Mouse (Mus musculus) hindbrain, embryonic 11.5 days (tissue): Measurements from ENCODE around the gene Rassf5. TPM values are rescaled to one million over a fixed set of nuclear protein-coding genes. Genes with fewer than 3 reads are reported as not detected.
A peak's percentile ranks its signal among the peaks of the same experiment; 100 is the strongest.

Source experiments
- ATAC-seq: fragments of 200-750 bp; cut with Nextera tagmentation; 2 replicates; pipeline ENCODE4 v1.8.0; 2017; ENCODE audit warnings: mild to moderate bottlenecking, moderate TSS enrichment, moderate library complexity; ENCODE audit not compliant: low FRiP score
- DNase-seq: peaks from one replicate; pipeline ENCODE4 v3.0.0-alpha.2; 2015; ENCODE audit warnings: low spot score
- H3K27ac ChIP-seq: fragments of 300-500 bp; sonication (generic); 2 replicates; pipeline ENCODE4 v1.5.1; 2014; ENCODE audit warnings: mild to moderate bottlenecking, low read depth, low read length
- H3K27me3 ChIP-seq: fragments of 300-500 bp; sonication (generic); 2 replicates; pipeline ENCODE4 v1.6.1; 2014; ENCODE audit warnings: mild to moderate bottlenecking, low read length, moderate library complexity, mixed read lengths; ENCODE audit not compliant: control insufficient read depth, insufficient read depth
- H3K36me3 ChIP-seq: fragments of 300-500 bp; sonication (generic); 2 replicates; pipeline ENCODE4 v1.6.1; 2014; ENCODE audit warnings: mild to moderate bottlenecking, low read length, moderate library complexity, mixed read lengths; ENCODE audit not compliant: control insufficient read depth, insufficient read depth
- H3K4me1 ChIP-seq: fragments of 300-500 bp; sonication (generic); replicated peaks from 2 replicates; pipeline ENCODE4 v1.6.1; 2014; ENCODE audit warnings: low read length, mixed read lengths; ENCODE audit not compliant: control insufficient read depth, insufficient read depth
- H3K4me2 ChIP-seq: fragments of 300-500 bp; sonication (generic); replicated peaks from 2 replicates; pipeline ENCODE4 v1.6.1; 2014; ENCODE audit warnings: mild to moderate bottlenecking, low read depth, low read length
- H3K4me3 ChIP-seq: fragments of 300-500 bp; sonication (generic); 2 replicates; pipeline ENCODE4 v1.5.1; 2014; ENCODE audit warnings: low read depth, low read length
- H3K9ac ChIP-seq: fragments of 300-500 bp; sonication (generic); 2 replicates; pipeline ENCODE4 v1.6.1; 2014; ENCODE audit warnings: low read depth, low read length
- H3K9me3 ChIP-seq: fragments of 300-500 bp; sonication (generic); 2 replicates; pipeline ENCODE4 v1.6.1; 2016; ENCODE audit warnings: low read length; ENCODE audit not compliant: control insufficient read depth
- WGBS: fragments of 180-500 bp; shearing (Covaris S2); extraction: QIAGEN DNeasy Blood & Tissue Kit; methylation state at CpG from one replicate; pipeline ENCODE4 v1.1.7; 2014; 5-methylcytosine and 5-hydroxymethylcytosine counted together
- polyA plus RNA-seq: library from polyadenylated mRNA; unstranded; fragments of >200 nt; fragmentation: Nextera tagmentation; extraction: Ambion mirVana; gene quantifications from 2 replicates; pipeline ENCODE4 v1.2.1, GENCODE M21; 2014

Rassf5 gene
- polyA plus RNA-seq, 1 experiment from 2014 or later: 1.5 TPM

DNA sequence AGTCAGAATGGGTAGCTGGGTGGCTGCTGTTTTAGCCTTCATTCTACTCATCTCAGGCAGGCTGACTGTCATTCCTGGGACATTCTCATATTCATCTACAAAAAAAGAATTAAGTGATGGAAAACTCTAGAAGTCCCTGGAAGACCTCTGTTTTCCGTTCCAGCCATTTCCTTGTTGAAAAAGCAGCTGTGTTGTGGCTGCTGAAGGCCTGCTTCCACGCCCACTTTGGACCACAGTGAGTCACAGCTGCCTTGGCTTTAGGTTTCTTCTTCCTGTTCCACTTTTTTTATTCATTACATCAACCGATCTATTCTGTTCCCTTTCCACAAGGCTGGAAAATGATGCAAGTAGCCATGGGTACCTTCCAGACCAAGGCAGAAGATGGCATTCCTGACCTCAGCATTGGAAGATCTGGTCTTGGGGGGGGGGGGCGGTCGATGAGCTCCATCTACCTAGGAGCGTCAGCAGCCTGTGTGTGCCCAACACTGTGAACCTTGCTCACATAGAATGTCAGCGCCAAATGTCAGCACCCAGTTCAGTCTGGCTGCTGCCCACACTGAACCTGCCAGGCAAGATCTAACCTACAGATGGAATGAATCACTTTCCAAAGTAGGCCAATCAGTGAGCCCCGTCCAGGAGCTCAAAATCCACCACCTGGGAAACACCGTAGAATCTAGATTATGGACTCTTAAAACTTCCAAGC lies 60.7 kb downstream of the Rassf5 start:
- Histone ChIP-seq H3K4me1 (no peaks in the 10 kb centered on the region), H3K36me3 (no peaks in the 10 kb centered on the region), H3K27me3 (no peaks in the 10 kb centered on the region), H3K27ac (no peak overlapping the region), H3K9me3 (no peaks in the 10 kb centered on the region), H3K4me3 (no peak overlapping the region), H3K4me2 (no peak overlapping the region), H3K9ac (no peak overlapping the region)
- 92% methylated on average over 9 of the region's 9 CpGs for WGBS
- ATAC-seq (no peak), DNase-seq (no peak)

GRCm38 (mm10) chr1:131183201-131183600 lies 61.9 kb downstream of the Rassf5 start:
- DNase-seq: no peak
- WGBS: 89% methylated on average over 7 of the region's 7 CpGs
- Histone ChIP-seq H3K4me1 (no peaks in the 10 kb centered on the region), H3K27me3 (no peaks in the 10 kb centered on the region), H3K4me3 (no peak overlapping the region), H3K36me3 (no peaks in the 10 kb centered on the region), H3K9me3 (no peaks in the 10 kb centered on the region), H3K9ac (no peak overlapping the region), H3K27ac (no peak overlapping the region), H3K4me2 (no peak overlapping the region)
- ATAC-seq: no peak

- Histone ChIP-seq H3K4me2 (no peak overlapping the region), H3K36me3 (no peaks in the 10 kb centered on the region), H3K27me3 (no peaks in the 10 kb centered on the region), H3K27ac (no peak overlapping the region), H3K9ac (no peak overlapping the region), H3K4me1 (no peaks in the 10 kb centered on the region), H3K9me3 (no peaks in the 10 kb centered on the region), H3K4me3 (no peak overlapping the region)
- DNase-seq (peak; percentile 83), ATAC-seq (peak; percentile 36; the same call in 1 of the 2 replicates)
- WGBS: 68% methylated on average over 9 of the region's 9 CpGs
These were observed 63.2 kb downstream of the Rassf5 start for GRCm38 (mm10) chr1:131181642-131182527.

DNA sequence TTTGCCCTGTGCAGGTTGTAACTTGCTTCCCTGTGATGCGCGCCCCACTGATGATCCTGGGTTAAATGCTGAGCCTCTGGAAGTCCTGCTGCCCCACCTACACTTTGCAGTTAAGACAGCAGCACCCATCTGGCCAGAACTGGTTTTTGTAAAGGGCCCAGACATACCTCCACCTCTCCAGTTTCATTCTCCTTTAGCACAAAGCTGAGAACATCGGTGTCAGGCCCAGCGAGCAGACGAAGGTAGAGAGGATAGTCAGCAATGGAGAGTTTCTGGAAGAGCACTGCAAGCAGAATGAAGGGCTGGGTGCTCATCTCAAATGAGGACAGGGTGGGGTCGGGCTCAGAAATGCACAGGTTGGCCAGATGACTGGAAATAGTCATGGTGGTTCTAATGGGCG lies 64.7 kb downstream of the Rassf5 start:
- DNase-seq: no peak

GRCm38 (mm10) chr1:131178083-131178482 lies 67.0 kb downstream of the Rassf5 start:
- no peaks in the 10 kb centered on the region for H3K9me3 ChIP-seq
- H3K9ac ChIP-seq: no peak overlapping the region
- H3K36me3 ChIP-seq: no peaks in the 10 kb centered on the region
- no peak for ATAC-seq
- no peaks in the 10 kb centered on the region for H3K27me3 ChIP-seq
- 87% methylated on average over 5 of the region's 5 CpGs for WGBS
- no peaks in the 10 kb centered on the region for H3K4me1 ChIP-seq
- no peak overlapping the region for H3K4me2 ChIP-seq
- no peak overlapping the region for H3K27ac ChIP-seq
- no peak for DNase-seq
- H3K4me3 ChIP-seq: no peak overlapping the region

More for the DNA sequence above, 64.7 kb downstream of the Rassf5 start:
- Histone ChIP-seq H3K36me3 (no peaks in the 10 kb centered on the region), H3K4me3 (no peak overlapping the region), H3K9me3 (no peaks in the 10 kb centered on the region), H3K27me3 (no peaks in the 10 kb centered on the region), H3K4me2 (no peak overlapping the region), H3K9ac (no peak overlapping the region), H3K4me1 (no peaks in the 10 kb centered on the region), H3K27ac (no peak overlapping the region)
- no peak for ATAC-seq
- WGBS: 94% methylated on average over 7 of the region's 7 CpGs

GRCm38 (mm10) chr1:131177249-131177648 lies 67.8 kb downstream of the Rassf5 start:
- no peak overlapping the region for H3K4me3 ChIP-seq
- no peaks in the 10 kb centered on the region for H3K4me1 ChIP-seq
- 69% methylated on average over 4 of the region's 4 CpGs for WGBS
- no peaks in the 10 kb centered on the region for H3K27me3 ChIP-seq
- no peaks in the 10 kb centered on the region for H3K36me3 ChIP-seq
- no peak overlapping the region for H3K4me2 ChIP-seq
- DNase-seq (no peak), ATAC-seq (no peak)
- no peaks in the 10 kb centered on the region for H3K9me3 ChIP-seq
- H3K27ac ChIP-seq: no peak overlapping the region
- H3K9ac ChIP-seq: no peak overlapping the region

- 0 out of 2 replicates have a peak, but pooled peaks cover 2% of the 10 kb centered on the region for H3K36me3 ChIP-seq
- H3K4me2 ChIP-seq: no peak overlapping the region
- H3K4me3 ChIP-seq: no peak overlapping the region
- WGBS: 94% methylated on average over 8 of the region's 8 CpGs
- DNase-seq (no peak), ATAC-seq (no peak)
- no peaks in the 10 kb centered on the region for H3K4me1 ChIP-seq
- H3K9ac ChIP-seq: no peak overlapping the region
- H3K27me3 ChIP-seq: no peaks in the 10 kb centered on the region
- no peak overlapping the region for H3K27ac ChIP-seq
- no peaks in the 10 kb centered on the region for H3K9me3 ChIP-seq
These were observed 69.2 kb downstream of the Rassf5 start for GRCm38 (mm10) chr1:131175819-131176218.

GRCm38 (mm10) chr1:131175189-131175588 lies 69.9 kb downstream of the Rassf5 start:
- WGBS: 100% methylated on average over 1 of the region's 1 CpGs
- H3K4me1 ChIP-seq: no peaks in the 10 kb centered on the region
- H3K27me3 ChIP-seq: no peaks in the 10 kb centered on the region
- H3K4me3 ChIP-seq: no peak overlapping the region
- 0 out of 2 replicates have a peak, but pooled peaks cover 2% of the 10 kb centered on the region for H3K36me3 ChIP-seq
- ATAC-seq (no peak), DNase-seq (no peak)
- H3K4me2 ChIP-seq: no peak overlapping the region
- H3K27ac ChIP-seq: no peak overlapping the region
- no peak overlapping the region for H3K9ac ChIP-seq
- no peaks in the 10 kb centered on the region for H3K9me3 ChIP-seq
